Mouse (Mus musculus) cortical plate, adult 2 months (tissue): ENCODE data around the gene Kdm4b. TPM values are rescaled to one million over a fixed set of nuclear protein-coding genes. Genes with fewer than 3 reads are reported as not detected.

Experiments
- H3K27ac ChIP-seq: fragments of 200-500 bp; 2 replicates; pipeline ENCODE4 v1.5.1; 2012; ENCODE audit warnings: low read length, control low read depth, inconsistent platforms; ENCODE audit not compliant: insufficient read depth
- H3K4me1 ChIP-seq: fragments of 200-500 bp; 2 replicates; pipeline ENCODE4 v1.6.1; 2011; ENCODE audit warnings: low read length; ENCODE audit not compliant: control insufficient read depth, insufficient read depth
- H3K4me3 ChIP-seq: fragments of 200-500 bp; 2 replicates; pipeline ENCODE4 v1.5.1; 2011; ENCODE audit warnings: mild to moderate bottlenecking, low read length, control low read depth; ENCODE audit not compliant: insufficient read depth
- CTCF ChIP-seq: fragments of 200-500 bp; IDR thresholded peaks from 2 replicates; pipeline ENCODE4 v1.5.1; 2011; ENCODE audit warnings: mild to moderate bottlenecking, control low read depth, low read length; ENCODE audit not compliant: insufficient read depth; ENCODE audit errors: extremely low read depth
- POLR2A ChIP-seq: fragments of 200-500 bp; IDR thresholded peaks from 2 replicates; pipeline ENCODE4 v1.6.1; 2011; ENCODE audit warnings: mild to moderate bottlenecking, low read length, control low read depth; ENCODE audit not compliant: insufficient read depth; ENCODE audit errors: extremely low read depth
- polyA plus RNA-seq: library from polyadenylated mRNA; depleted of rRNA; stranded (reverse); fragments of >200 nt; gene quantifications from 2 replicates; pipeline ENCODE4 v1.2.3, GENCODE M21; 2012

The Kdm4b gene
- polyA plus RNA-seq, 1 experiment = 43.5 TPM

DNA sequence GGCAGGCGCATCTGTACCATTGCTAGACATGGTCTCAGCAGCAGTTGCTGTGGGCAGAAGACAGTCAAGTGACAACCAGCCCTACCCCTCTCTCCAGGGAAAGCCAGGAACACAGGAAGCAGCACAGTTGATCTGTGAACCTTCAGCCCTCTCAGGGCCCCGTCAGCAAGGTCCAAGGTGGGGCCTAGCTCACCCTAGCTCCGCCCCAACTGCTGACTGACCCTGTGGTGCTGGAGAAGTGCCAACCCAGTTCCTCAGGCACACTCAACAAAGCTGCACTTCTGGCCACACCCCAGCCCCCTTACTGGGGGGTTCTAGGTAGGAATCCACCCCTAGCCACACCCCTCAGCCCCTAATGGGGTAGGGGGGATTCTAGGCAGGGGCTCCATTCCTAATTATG is 38.0 kb upstream of the Kdm4b start:
- no peak for TF ChIP-seq CTCF
- no peak for TF ChIP-seq POLR2A
- Histone ChIP-seq H3K27ac (peak overlapping the region; percentile 8), H3K4me1 (peaks cover 4% of the 10 kb centered on the region; the same call in 1 of the 2 replicates), H3K4me3 (no peak overlapping the region)

DNA sequence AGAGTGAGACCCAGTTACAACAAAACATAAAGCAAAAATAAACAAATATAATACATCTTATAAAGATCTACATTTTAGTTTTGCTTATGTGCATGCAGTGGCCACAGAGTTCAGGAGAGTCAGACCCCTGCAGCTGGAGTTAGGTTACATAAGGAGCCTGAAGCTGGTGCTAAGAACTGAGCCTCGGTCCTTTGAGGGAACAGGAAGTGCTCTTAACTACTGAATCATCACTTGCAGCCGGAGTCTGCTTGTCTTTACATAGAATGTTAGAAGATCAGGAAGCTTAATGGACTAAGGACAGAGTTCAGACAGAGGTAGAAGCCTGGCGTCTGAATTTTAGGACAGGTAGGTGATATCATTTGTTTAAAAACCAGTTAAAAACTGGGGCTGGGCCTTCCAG is 37.0 kb upstream of the Kdm4b start:
- TF ChIP-seq CTCF (no peak), POLR2A (no peak)
- H3K27ac ChIP-seq = peak overlapping the region; percentile 78; the same call in 1 of the 2 replicates

GRCm38 (mm10) chr17:56289371-56290331 is 36.2 kb upstream of the Kdm4b start:
- TF ChIP-seq POLR2A (no peak), CTCF (no peak)
- H3K4me1 ChIP-seq = peaks cover 1% of the 10 kb centered on the region; the same call in 1 of the 2 replicates
- peak overlapping the region; percentile 23 for H3K4me3 ChIP-seq
- H3K27ac ChIP-seq = peak overlapping the region; percentile 78; the same call in 1 of the 2 replicates

More for the DNA sequence above, 37.0 kb upstream of the Kdm4b start:
- no peak overlapping the region for H3K4me3 ChIP-seq
- peaks cover 1% of the 10 kb centered on the region; the same call in 1 of the 2 replicates for H3K4me1 ChIP-seq

GRCm38 (mm10) chr17:56290388-56291170 is 35.3 kb upstream of the Kdm4b start:
- H3K4me3 ChIP-seq = peak overlapping the region; percentile 23
- 0 out of 2 replicates have a peak, but pooled peaks have one; percentile 29 for TF ChIP-seq POLR2A
- TF ChIP-seq CTCF = no peak
- H3K27ac ChIP-seq = peak overlapping the region; percentile 78
- peaks cover 1% of the 10 kb centered on the region; the same call in 1 of the 2 replicates for H3K4me1 ChIP-seq

DNA sequence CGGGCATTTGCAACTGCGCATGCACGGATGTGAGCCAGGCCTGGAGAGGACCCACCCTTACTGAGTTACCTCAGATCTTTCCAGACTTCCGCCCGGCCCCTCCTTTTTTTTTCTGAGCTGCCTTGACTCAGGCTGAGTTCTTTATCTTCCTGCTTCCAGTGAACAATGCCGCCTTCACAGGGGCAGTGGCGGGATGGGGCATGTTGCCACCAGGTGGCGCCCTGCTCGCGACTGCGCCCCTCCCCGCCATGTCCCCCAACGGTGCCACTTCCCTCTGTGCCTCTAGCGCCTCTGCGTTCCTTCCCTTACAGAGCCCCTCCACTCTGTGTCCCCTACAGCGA is 34.7 kb upstream of the Kdm4b start:
- Histone ChIP-seq H3K4me3 (no peak overlapping the region), H3K4me1 (peaks cover 1% of the 10 kb centered on the region; the same call in 1 of the 2 replicates), H3K27ac (0 out of 2 replicates have a peak overlapping the region, but pooled peaks have one; percentile 39)
- TF ChIP-seq POLR2A (no peak), CTCF (peak; percentile 51)

DNA sequence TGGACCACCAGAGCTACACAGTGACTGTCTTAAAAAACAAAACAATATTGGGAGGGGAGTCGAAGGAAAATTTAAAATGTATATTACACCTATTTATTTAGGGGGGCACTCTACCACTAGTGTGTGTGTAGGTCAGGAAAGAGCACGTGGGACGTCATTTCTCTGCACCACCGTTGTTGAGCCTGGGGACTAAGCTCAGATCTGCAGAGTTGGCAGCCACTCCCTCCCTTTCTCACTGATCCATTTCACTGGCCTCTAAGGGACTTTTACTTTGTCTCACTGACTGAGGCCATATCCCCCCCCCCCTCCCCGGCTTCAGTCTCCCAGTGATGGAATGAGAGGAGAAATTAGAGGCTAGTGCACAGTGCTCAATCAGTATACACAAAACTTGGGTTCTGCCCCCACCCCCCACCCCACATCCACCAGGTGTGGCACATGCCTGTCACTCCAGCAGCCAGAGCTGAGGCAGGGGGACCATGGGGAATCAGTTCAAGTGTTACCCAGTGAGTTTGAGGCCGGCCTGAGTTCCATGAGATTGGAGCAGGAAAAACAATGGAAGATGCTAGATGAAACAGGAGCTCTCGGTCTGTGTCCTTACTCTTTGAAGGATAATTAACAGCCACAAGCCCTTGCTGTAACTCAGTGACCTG is 33.9 kb upstream of the Kdm4b start:
- no peak overlapping the region for H3K27ac ChIP-seq

DNA sequence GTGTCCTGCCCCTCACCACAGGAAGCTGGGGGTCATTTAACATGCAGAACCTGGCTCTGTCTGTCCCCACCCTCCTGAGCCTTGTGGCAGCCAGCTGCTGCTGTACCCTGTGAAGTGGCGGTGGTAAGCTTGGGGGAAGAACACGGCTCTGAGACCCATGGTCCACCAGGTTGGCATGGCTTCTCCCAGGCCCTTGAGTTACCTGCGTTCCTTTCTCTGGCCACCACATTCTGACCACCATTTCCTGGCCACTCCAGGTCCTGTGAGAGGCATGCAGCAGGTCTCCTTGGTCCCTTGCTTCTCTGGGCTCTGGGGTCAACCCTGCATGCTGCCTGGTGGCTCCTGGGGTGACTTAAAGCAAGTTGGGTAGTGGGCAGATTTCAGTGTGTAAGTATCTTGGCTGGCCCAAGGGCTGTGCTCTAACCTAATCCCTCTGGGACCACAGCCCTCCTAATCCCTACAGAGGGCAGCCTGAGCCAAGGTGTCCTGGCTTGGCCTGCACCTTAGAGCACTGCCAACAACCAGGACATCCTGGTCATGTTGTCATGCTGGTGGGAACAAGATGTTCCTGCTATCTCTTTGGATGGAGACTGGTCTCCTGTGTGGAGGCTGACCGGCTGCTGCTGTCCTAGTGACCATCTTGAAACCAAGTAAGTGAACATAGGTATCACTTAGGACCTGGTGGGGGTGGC is 33.2 kb upstream of the Kdm4b start, which contains the start of gene Plin3:
Plin3 (minus strand) TSS at position 343 of the 692 bp plus-strand sequence.
- Histone ChIP-seq H3K4me3 (no peak within 1 kb of the TSS), H3K4me1 (peaks cover 1% of the 10 kb centered on the region; the same call in 1 of the 2 replicates), H3K27ac (no peak within 1 kb of the TSS)
- TF ChIP-seq CTCF (no peak), POLR2A (no peak)

More for the DNA sequence above, 33.9 kb upstream of the Kdm4b start:
- TF ChIP-seq CTCF (no peak), POLR2A (no peak)
- Histone ChIP-seq H3K4me3 (no peak overlapping the region), H3K4me1 (peaks cover 1% of the 10 kb centered on the region; the same call in 1 of the 2 replicates)

DNA sequence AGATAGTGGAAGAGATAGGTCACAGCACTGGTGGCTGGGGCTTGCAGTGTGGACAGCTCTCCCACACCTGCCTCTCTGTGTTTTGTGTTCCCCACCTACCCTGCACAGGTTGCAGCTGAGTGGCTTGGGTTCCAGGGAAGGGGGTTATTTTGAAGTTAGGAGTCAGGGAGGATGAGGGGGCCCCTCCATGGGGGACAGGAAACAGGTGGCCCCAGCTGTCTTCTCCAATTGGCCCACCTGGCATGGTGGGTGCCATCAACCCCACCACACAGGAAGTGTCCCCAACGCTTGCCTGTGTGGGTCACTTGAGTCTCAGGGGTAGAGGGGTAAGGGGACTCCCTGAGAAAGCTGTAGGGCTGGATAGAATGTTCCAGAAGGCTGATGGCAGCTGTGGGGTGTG is 32.6 kb upstream of the Kdm4b start:
- H3K4me3 ChIP-seq = no peak overlapping the region
- no peak for TF ChIP-seq CTCF
- TF ChIP-seq POLR2A = no peak
- no peak overlapping the region for H3K27ac ChIP-seq
- peaks cover 1% of the 10 kb centered on the region; the same call in 1 of the 2 replicates for H3K4me1 ChIP-seq
